Mouse (Mus musculus) neural tube, embryonic 13.5 days (tissue): Measurements from ENCODE around the gene Pdgfra. TPM values are rescaled to one million over a fixed set of nuclear protein-coding genes. Genes with fewer than 3 reads are reported as not detected.

Experiments
- ATAC-seq: fragments of 200-750 bp; cut with Nextera tagmentation; 2 replicates; pipeline ENCODE4 v1.8.0; 2017; ENCODE audit warnings: low read depth, mild to moderate bottlenecking, moderate TSS enrichment, moderate library complexity
- H3K27ac ChIP-seq: fragments of 300-500 bp; sonication (generic); replicated peaks from 2 replicates; pipeline ENCODE4 v1.5.1; 2015; ENCODE audit warnings: moderate library complexity, mild to moderate bottlenecking, inconsistent platforms
- H3K27me3 ChIP-seq: fragments of 300-500 bp; sonication (generic); 2 replicates; pipeline ENCODE4 v1.6.1; 2015; ENCODE audit warnings: mild to moderate bottlenecking, inconsistent platforms
- H3K36me3 ChIP-seq: fragments of 300-500 bp; sonication (generic); 2 replicates; pipeline ENCODE4 v1.6.1; 2015; ENCODE audit warnings: mild to moderate bottlenecking, inconsistent platforms
- H3K4me1 ChIP-seq: fragments of 300-500 bp; sonication (generic); replicated peaks from 2 replicates; pipeline ENCODE4 v1.6.1; 2015; ENCODE audit warnings: inconsistent platforms
- H3K4me2 ChIP-seq: fragments of 300-500 bp; sonication (generic); 2 replicates; pipeline ENCODE4 v1.6.1; 2015; ENCODE audit warnings: inconsistent platforms, mild to moderate bottlenecking, moderate library complexity
- H3K4me3 ChIP-seq: fragments of 300-500 bp; sonication (generic); 2 replicates; pipeline ENCODE4 v1.5.1; 2015; ENCODE audit warnings: mild to moderate bottlenecking, inconsistent platforms
- H3K9ac ChIP-seq: fragments of 300-500 bp; sonication (generic); 2 replicates; pipeline ENCODE4 v1.6.1; 2015; ENCODE audit warnings: moderate library complexity, mild to moderate bottlenecking, inconsistent platforms
- H3K9me3 ChIP-seq: fragments of 300-500 bp; sonication (generic); 2 replicates; pipeline ENCODE4 v1.6.1; 2016; ENCODE audit warnings: inconsistent platforms
- WGBS: fragments of 180-500 bp; shearing (Covaris S2); methylation state at CpG from one replicate; pipeline ENCODE4 v1.1.7; 2015; 5-methylcytosine and 5-hydroxymethylcytosine counted together
- polyA plus RNA-seq: library from polyadenylated mRNA; unstranded; fragments of >200 nt; fragmentation: Nextera tagmentation; extraction: Ambion mirVana; gene quantifications from 2 replicates; pipeline ENCODE4 v1.2.1, GENCODE M21; 2015

Gene Pdgfra
- polyA plus RNA-seq = 11.3 and 16.4 TPM in 2 replicates

DNA sequence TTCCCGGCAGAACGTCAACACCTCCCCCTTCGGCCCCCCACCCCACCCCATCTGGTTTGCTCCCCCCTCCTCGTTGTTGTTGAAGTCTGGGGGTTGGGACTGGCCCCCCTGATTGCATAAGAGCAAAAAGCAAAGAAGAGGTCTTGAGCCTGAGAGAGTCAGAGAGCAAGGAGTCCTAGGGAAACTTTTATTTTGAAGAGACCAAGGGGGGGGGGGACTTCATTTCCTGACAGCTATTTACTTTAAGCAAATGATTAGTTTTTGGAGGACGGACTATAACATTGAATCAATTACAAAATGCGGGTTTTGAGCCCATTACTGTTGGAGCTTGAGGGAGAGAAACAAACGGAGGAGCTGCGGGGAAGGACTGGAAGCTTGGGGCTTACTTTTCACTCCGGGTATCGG is at the start of gene Pdgfra:
Gene Pdgfra, plus strand, starts transcription at position 272 of the 405 bp plus-strand sequence.
- H3K36me3 ChIP-seq = no peaks in the 10 kb centered on the region
- H3K9ac ChIP-seq = peak within 1 kb of the TSS; percentile 66
- H3K9me3 ChIP-seq = no peaks in the 10 kb centered on the region
- no peak for ATAC-seq
- H3K4me1 ChIP-seq = peaks cover 73% of the 10 kb centered on the region
- peak within 1 kb of the TSS; percentile 45 for H3K4me2 ChIP-seq
- peaks cover 89% of the 10 kb centered on the region for H3K27me3 ChIP-seq
- peak within 1 kb of the TSS; percentile 37 for H3K4me3 ChIP-seq
- WGBS = 1% methylated on average over 10 of the region's 10 CpGs
- H3K27ac ChIP-seq = peak within 1 kb of the TSS; percentile 74

- H3K27me3 ChIP-seq = peaks cover 6% of the 10 kb centered on the region; the same call in 1 of the 2 replicates
- no peak overlapping the region for H3K9ac ChIP-seq
- 70% methylated on average over 3 of the region's 3 CpGs for WGBS
- H3K27ac ChIP-seq = no peak overlapping the region
- H3K4me1 ChIP-seq = no peaks in the 10 kb centered on the region
- no peak overlapping the region for H3K4me2 ChIP-seq
- no peaks in the 10 kb centered on the region for H3K36me3 ChIP-seq
- no peak for ATAC-seq
- H3K9me3 ChIP-seq = 0 out of 2 replicates have a peak, but pooled peaks cover 2% of the 10 kb centered on the region
- H3K4me3 ChIP-seq = no peak overlapping the region
Observed at GRCm38 (mm10) chr5:75106511-75106910, 45.6 kb upstream of the Pdgfra start.

GRCm38 (mm10) chr5:75109368-75109767 is 42.7 kb upstream of the Pdgfra start:
- WGBS = 69% methylated on average over 5 of the region's 5 CpGs
- no peak for ATAC-seq
- H3K9me3 ChIP-seq = 0 out of 2 replicates have a peak, but pooled peaks cover 2% of the 10 kb centered on the region
- H3K4me1 ChIP-seq = no peaks in the 10 kb centered on the region
- H3K27ac ChIP-seq = no peak overlapping the region
- no peak overlapping the region for H3K4me2 ChIP-seq
- H3K27me3 ChIP-seq = peaks cover 5% of the 10 kb centered on the region; the same call in 1 of the 2 replicates
- H3K36me3 ChIP-seq = no peaks in the 10 kb centered on the region
- H3K4me3 ChIP-seq = no peak overlapping the region
- H3K9ac ChIP-seq = no peak overlapping the region

DNA sequence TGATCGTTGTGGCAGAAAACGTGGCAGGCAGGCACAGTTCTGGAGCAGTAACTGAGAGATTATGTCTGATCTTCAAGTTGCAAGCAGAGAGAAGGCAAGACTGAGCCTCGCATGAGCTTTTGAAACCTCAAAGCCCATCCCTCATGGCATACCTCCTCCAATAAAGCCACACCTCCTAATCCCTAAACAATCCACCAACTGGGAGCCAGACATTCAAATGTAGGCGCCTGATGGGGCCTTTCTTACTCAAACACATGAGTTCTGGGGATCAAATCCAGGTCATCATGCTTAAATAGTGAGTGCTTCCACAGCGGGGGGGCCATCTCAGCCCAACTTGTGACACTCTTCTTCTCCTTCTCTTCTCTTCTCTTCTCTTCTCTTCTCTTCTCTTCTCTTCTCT is 40.3 kb upstream of the Pdgfra start:
- Histone ChIP-seq H3K27ac (no peak overlapping the region), H3K4me2 (no peak overlapping the region), H3K27me3 (peaks cover 5% of the 10 kb centered on the region; the same call in 1 of the 2 replicates), H3K9ac (no peak overlapping the region), H3K4me1 (no peaks in the 10 kb centered on the region), H3K4me3 (no peak overlapping the region), H3K36me3 (no peaks in the 10 kb centered on the region), H3K9me3 (0 out of 2 replicates have a peak, but pooled peaks cover 2% of the 10 kb centered on the region)
- no peak for ATAC-seq
- WGBS = 59% methylated on average over 5 of the region's 5 CpGs

- H3K4me1 ChIP-seq = no peaks in the 10 kb centered on the region
- no peak overlapping the region for H3K27ac ChIP-seq
- H3K9ac ChIP-seq = no peak overlapping the region
- no peak overlapping the region for H3K4me3 ChIP-seq
- no peak for ATAC-seq
- no peak overlapping the region for H3K4me2 ChIP-seq
- H3K27me3 ChIP-seq = no peaks in the 10 kb centered on the region
- no peaks in the 10 kb centered on the region for H3K9me3 ChIP-seq
- no peaks in the 10 kb centered on the region for H3K36me3 ChIP-seq
- 65% methylated on average over 7 of the region's 7 CpGs for WGBS
Observed at GRCm38 (mm10) chr5:75118840-75119239, 33.3 kb upstream of the Pdgfra start.

DNA sequence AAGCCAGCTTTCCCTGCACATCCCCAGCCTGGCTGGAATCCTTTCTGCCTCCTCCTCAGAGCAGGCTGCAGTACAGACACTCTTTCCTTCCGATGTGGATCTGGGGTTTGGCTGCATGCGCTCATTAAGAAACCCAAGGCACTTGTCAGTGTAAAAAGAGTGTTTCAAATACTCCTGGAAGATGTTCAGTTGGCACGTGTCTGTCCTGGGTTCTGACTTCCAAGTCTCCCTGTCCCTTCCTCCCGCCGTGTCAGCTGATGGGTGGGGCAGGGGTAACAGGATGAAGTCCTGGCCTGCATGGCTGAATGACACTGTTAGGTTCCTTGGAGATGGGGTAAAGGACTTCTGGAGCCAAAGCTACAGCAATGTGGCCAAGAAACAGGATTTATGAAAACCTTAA is 30.4 kb upstream of the Pdgfra start:
- ATAC-seq = no peak
- no peak overlapping the region for H3K4me2 ChIP-seq
- no peak overlapping the region for H3K9ac ChIP-seq
- H3K27me3 ChIP-seq = no peaks in the 10 kb centered on the region
- no peaks in the 10 kb centered on the region for H3K9me3 ChIP-seq
- no peaks in the 10 kb centered on the region for H3K4me1 ChIP-seq
- no peak overlapping the region for H3K4me3 ChIP-seq
- no peak overlapping the region for H3K27ac ChIP-seq
- H3K36me3 ChIP-seq = no peaks in the 10 kb centered on the region
- WGBS = 59% methylated on average over 5 of the region's 5 CpGs

GRCm38 (mm10) chr5:75134681-75135080 is 17.4 kb upstream of the Pdgfra start:
- Histone ChIP-seq H3K4me3 (no peak overlapping the region), H3K27ac (no peak overlapping the region), H3K9me3 (no peaks in the 10 kb centered on the region), H3K4me2 (no peak overlapping the region), H3K36me3 (no peaks in the 10 kb centered on the region), H3K9ac (no peak overlapping the region), H3K27me3 (peaks cover 12% of the 10 kb centered on the region), H3K4me1 (no peaks in the 10 kb centered on the region)
- ATAC-seq = no peak
- WGBS = 87% methylated on average over 7 of the region's 7 CpGs

DNA sequence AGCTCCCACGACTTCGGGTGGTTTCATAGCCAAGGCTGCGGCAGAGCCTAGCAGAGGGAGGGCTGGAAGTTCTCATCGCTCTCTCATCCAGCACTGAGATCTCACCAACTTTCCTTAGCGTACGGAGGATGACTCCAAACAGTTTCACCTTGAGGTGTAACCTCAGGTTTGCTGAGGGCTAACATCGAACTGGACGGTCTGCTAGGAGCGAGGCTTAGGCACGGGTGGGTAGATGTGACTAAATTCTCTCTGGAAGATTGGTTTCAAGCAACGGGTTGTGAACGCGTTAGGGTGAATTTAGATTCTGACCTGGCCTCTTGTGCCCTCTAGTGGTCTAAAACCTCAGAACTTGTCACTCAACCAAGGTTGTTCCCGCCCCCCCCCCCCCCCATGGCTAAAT is 9.0 kb upstream of the Pdgfra start:
- Histone ChIP-seq H3K4me2 (peak overlapping the region; percentile 53), H3K27ac (no peak overlapping the region), H3K9me3 (no peaks in the 10 kb centered on the region), H3K36me3 (no peaks in the 10 kb centered on the region), H3K9ac (peak overlapping the region; percentile 27; the same call in 1 of the 2 replicates), H3K4me1 (peaks cover 5% of the 10 kb centered on the region), H3K4me3 (peak overlapping the region; percentile 23; the same call in 1 of the 2 replicates), H3K27me3 (peaks cover 65% of the 10 kb centered on the region)
- peak; percentile 32; the same call in 1 of the 2 replicates for ATAC-seq
- WGBS = 5% methylated on average over 14 of the region's 14 CpGs

DNA sequence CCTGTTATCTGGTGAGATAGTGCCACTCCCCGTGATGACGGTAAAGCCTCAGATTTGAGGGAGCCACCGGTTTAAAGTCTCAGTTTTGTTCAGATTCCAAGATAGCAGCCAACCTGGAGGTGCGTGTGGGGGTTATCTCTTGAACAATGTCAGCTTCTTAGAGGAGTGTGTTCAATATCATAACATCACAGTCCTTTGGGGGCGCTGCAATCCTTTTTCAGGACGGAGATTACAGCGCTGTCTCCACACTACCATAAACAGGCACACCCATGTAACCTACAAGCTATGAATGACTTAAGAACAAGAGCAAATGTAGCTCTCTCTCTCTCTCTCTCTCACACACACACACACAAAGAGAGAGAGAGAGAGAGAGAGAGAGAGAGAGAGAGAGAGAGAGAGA is 8.3 kb upstream of the Pdgfra start:
- Histone ChIP-seq H3K4me1 (peaks cover 12% of the 10 kb centered on the region), H3K9me3 (no peaks in the 10 kb centered on the region), H3K4me2 (no peak overlapping the region), H3K27ac (no peak overlapping the region), H3K9ac (no peak overlapping the region), H3K4me3 (no peak overlapping the region), H3K27me3 (peaks cover 66% of the 10 kb centered on the region), H3K36me3 (no peaks in the 10 kb centered on the region)
- WGBS = 51% methylated on average over 7 of the region's 7 CpGs
- ATAC-seq = no peak

- peaks cover 28% of the 10 kb centered on the region for H3K4me1 ChIP-seq
- no peak overlapping the region for H3K27ac ChIP-seq
- no peaks in the 10 kb centered on the region for H3K36me3 ChIP-seq
- no peak overlapping the region for H3K4me2 ChIP-seq
- 73% methylated on average over 2 of the region's 2 CpGs for WGBS
- H3K27me3 ChIP-seq = peaks cover 75% of the 10 kb centered on the region
- no peak overlapping the region for H3K9ac ChIP-seq
- ATAC-seq = no peak
- no peaks in the 10 kb centered on the region for H3K9me3 ChIP-seq
- H3K4me3 ChIP-seq = no peak overlapping the region
Observed at GRCm38 (mm10) chr5:75145341-75145740, 6.8 kb upstream of the Pdgfra start.

GRCm38 (mm10) chr5:75146469-75146868 is 5.6 kb upstream of the Pdgfra start:
- Histone ChIP-seq H3K9me3 (no peaks in the 10 kb centered on the region), H3K36me3 (no peaks in the 10 kb centered on the region), H3K27me3 (peaks cover 84% of the 10 kb centered on the region), H3K27ac (no peak overlapping the region), H3K9ac (no peak overlapping the region), H3K4me1 (peaks cover 35% of the 10 kb centered on the region), H3K4me2 (no peak overlapping the region), H3K4me3 (no peak overlapping the region)
- no peak for ATAC-seq
- WGBS = 86% methylated on average over 1 of the region's 1 CpGs

GRCm38 (mm10) chr5:75148343-75149127 is 3.6 kb upstream of the Pdgfra start:
- ATAC-seq = peak; percentile 47
- Histone ChIP-seq H3K9ac (no peak overlapping the region), H3K4me1 (peaks cover 42% of the 10 kb centered on the region), H3K4me2 (peak overlapping the region; percentile 34), H3K9me3 (no peaks in the 10 kb centered on the region), H3K36me3 (no peaks in the 10 kb centered on the region), H3K27me3 (peaks cover 96% of the 10 kb centered on the region), H3K27ac (no peak overlapping the region), H3K4me3 (peak overlapping the region; percentile 10; the same call in 1 of the 2 replicates)
- WGBS = under 1% methylated on average over 30 of the region's 30 CpGs
